Mouse (Mus musculus) splenic B cell, adult 2 months (primary cell): ENCODE data around the gene Ap3d1.
A peak's percentile ranks its signal among the peaks of the same experiment; 100 is the strongest.

ENCODE experiments used
- DNase-seq: peaks from one replicate; pipeline ENCODE4 v3.0.0-alpha.2; 2011; ENCODE audit warnings: low read depth, low spot score
- H3K27me3 ChIP-seq: 2 replicates; pipeline ENCODE4 v1.6.1; 2012; ENCODE audit warnings: mild to moderate bottlenecking, low read length, moderate library complexity, mixed read lengths; ENCODE audit not compliant: control insufficient read depth, poor library complexity, insufficient read depth, severe bottlenecking
- H3K36me3 ChIP-seq: 2 replicates; pipeline ENCODE4 v1.6.1; 2012; ENCODE audit warnings: mild to moderate bottlenecking, low read length, moderate library complexity, mixed read lengths; ENCODE audit not compliant: control insufficient read depth, poor library complexity, insufficient read depth, severe bottlenecking

Ap3d1 gene

DNA sequence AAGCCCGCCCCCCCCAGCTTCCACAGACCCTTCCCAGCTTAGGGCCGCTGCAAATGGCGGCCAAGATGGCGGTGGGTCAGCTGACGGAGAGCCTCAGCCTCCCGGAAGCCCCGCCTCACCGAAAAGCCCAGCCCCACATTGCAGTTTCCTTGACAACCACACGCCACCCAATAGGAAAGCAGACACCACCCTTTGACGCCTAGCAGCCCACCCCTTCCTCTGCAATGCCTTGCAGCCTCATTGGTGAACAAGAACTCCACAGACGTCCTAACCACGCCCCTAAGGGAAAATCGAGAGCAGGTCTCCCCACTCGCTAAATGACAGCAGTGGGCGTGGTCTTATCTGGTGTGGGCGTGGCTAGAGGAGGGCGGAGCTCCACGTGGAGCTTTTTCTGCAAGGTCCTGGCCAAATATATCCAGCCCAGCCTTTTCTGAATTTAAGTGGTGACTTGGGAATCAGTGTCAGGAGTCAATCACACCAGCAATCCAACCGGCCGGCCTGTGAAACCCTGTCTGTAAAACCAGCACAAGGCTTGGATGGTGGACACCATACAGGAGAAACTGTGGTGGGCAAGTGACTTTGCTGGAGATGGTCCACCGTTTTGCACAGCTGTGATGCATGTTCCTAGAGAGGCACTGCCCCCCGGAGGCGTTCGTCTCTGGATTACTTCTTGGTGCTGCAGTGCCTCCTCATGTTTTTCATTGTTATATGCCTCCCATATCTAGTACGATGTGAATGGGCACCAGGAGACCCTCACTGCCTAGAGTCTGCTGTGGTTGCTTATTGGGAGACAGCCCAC lies at the start of gene Ap3d1:
Gene Ap3d1 (minus strand): TSS at position 85 of the 799 bp plus-strand sequence.
- Histone ChIP-seq H3K36me3 (no peaks in the 10 kb centered on the region), H3K27me3 (no peaks in the 10 kb centered on the region)
- DNase-seq = peak; percentile 100

DNA sequence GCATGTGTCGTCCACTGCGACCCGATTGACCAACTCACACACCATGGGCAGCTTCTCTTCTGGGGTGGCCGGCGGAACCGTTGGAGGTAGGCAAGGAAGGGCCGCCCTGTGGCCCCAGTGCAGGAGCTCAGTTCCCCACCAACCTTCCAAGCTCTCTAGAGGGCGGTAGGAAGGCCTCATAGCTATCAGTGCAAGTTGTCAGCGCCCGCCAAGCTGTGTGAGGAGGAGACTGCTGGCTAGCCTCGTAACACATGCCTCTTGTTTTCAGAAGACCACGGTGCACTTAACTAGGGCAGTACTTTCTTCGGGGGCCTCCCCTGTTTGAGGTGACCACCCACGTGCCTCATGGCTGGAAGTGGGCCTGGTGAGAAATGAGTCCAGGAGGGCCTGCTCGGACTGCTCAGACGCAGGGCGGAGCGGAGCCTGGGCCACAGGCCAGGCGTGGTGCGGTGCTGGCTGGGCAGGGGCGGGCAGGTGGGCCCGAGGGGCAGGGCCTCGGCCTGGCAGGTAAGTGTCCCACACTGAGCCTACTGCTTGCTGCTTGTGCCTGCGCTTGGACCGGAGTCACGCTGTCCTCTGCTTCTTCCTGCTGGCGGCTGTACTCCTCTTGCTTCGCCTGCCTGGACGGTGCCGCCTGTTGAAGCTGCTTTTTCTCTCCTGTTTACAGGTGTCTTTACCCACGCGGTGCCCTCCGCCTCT lies 49.6 kb upstream of the Ap3d1 start:
- Histone ChIP-seq H3K36me3 (peaks cover 7% of the 10 kb centered on the region), H3K27me3 (no peaks in the 10 kb centered on the region)
- no peak for DNase-seq

DNA sequence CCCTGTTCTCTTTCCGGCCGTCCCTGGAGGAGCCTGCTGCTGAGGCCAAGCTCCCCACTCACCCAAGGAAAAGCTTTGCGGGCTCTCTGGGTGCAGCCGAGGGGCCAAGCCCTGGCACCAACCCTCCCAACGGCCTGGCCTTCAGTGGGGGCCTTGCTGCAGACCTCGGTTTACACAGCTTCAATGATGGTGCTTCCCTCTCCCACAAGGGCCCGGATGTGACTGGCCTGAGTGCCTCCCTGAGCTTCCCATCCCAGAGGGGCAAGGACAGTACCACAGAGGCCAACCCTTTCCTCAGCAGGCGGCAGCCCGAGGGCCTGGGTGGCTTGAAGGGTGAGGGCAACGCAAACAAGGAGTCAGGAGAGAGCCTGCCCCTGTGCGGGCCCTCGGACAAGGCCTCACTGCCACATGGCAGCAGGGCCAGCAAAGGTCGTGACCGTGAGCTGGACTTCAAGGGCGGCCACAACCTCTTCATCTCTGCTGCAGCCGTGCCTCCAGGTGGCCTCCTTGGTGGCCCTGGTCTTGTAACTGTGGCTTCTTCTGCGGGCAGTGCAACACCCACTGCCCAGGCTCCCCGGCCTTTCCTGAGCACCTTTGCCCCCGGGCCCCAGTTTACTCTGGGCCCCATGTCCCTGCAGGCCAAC lies 48.8 kb upstream of the Ap3d1 start:
- Histone ChIP-seq H3K27me3 (no peaks in the 10 kb centered on the region), H3K36me3 (peaks cover 7% of the 10 kb centered on the region)
- DNase-seq = no peak

DNA sequence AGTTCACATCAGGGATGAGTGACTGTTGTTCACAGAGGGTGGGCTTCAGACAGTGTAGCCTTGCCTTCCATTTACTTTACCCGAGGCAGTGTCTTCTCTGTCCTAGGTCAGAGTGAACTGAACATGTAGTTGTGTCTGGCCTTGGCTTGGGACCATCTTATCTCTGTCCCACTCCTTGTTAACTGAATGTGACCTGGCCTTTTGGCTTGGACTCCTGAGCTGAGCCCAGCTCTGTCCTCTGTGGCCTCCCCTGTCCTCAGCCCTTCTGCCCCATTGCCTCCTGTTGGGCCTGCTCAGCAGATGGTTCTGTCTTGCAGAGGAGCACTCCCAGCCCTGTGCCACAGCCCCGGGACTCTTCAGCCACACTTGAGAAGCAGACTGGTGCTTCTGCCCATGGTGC lies 45.5 kb upstream of the Ap3d1 start:
- Histone ChIP-seq H3K27me3 (no peaks in the 10 kb centered on the region), H3K36me3 (peaks cover 11% of the 10 kb centered on the region)
- no peak for DNase-seq

DNA sequence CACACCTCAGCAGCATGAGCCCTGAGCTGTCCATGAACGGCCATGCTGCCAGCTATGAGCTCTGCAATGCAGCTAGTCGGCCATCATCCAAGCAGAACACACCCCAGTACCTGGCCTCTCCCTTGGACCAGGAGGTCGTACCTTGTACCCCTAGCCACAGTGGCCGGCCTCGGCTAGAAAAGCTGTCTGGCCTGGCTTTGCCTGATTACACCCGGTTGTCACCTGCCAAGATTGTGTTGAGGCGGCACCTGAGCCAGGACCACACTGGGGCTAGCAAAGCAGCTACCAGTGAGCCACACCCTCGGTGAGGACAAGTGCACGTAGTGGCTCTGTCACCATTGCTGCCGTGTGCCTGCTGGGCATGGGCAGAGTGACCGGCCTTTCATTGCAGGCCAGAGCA lies 43.9 kb upstream of the Ap3d1 start:
- DNase-seq = no peak
- peaks cover 11% of the 10 kb centered on the region for H3K36me3 ChIP-seq
- no peaks in the 10 kb centered on the region for H3K27me3 ChIP-seq

DNA sequence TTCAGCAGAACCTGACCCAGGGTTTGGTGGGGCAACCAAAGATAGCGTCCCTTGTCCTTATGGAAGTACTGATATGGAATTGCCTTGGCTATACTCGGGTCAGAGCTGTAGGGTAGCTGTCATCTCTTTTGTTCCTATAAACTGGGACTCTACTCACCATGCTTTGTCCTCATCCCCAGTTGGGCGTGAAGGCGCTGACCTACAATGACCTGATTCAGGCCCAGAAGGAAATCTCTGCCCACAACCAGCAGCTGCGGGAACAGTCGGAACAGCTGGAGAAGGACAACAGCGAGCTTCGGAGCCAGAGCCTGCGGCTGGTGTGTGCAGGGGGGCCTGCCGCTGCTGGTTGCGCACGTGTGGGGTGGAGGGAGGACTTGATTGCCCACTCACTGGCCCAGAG lies 42.8 kb upstream of the Ap3d1 start:
- H3K27me3 ChIP-seq = no peaks in the 10 kb centered on the region
- no peak for DNase-seq

DNA sequence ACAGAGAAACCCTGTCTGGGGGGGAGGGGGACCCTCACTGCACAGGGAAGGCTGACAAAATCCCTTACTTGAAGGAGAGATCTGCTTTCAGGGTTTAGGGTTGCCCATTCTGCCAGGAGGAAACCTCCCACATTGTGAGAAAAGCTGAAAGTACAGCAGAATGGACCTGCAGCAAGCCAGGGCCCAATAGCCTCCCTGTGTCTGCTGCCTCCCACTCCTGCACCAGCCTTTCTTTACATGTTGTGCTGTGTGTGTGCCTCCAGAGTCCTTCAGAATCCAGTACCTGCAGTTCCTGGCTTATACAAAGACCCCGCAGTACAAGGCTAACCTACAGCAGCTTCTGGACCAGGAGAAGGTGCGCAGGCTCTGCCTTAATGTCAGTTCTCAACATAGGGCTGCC lies 42.2 kb upstream of the Ap3d1 start:
- H3K36me3 ChIP-seq = peaks cover 7% of the 10 kb centered on the region
- no peaks in the 10 kb centered on the region for H3K27me3 ChIP-seq
- no peak for DNase-seq

More for the DNA sequence above, 42.8 kb upstream of the Ap3d1 start:
- peaks cover 9% of the 10 kb centered on the region for H3K36me3 ChIP-seq

DNA sequence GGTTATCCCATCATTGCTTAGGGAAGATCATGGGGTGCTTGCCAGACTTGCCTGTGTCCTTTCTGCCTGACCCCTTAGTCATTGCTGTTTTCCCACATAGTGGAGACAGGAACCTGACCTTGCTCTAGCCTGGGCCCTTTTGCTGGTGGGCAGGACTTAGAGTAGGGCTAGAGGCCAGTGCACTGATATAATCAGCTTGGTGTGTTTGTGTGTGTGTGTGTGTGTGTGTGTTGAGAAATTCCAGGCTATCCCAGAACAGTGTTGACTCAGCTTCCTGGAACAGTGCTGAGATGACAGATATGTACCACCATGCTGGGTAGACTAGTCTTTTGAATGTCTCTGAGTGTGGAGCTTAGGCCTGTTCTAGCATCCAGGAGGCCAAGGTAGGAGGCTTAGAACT lies 37.5 kb upstream of the Ap3d1 start:
- no peak for DNase-seq
- no peaks in the 10 kb centered on the region for H3K27me3 ChIP-seq
- peaks cover 7% of the 10 kb centered on the region for H3K36me3 ChIP-seq

DNA sequence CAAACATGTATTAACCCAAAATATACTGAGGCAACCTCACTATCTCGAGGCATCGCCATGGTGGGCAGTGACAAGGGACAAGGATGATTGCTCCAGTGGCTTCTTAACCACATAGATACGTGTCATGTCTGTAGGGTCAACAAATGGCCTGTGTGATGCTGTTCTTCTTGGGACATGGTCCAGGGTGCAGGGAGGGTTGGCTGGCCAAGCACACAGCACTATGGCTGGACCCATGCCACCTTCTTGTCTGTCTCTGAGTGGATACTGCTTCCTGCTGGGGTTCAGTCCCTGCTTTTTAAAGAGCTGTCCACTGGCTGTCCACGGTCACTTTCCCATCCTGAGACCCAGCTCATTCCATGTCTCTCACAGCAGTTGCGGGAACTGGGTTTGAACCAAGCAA lies 35.1 kb upstream of the Ap3d1 start:
- no peak for DNase-seq
- no peaks in the 10 kb centered on the region for H3K27me3 ChIP-seq
- H3K36me3 ChIP-seq = peaks cover 19% of the 10 kb centered on the region

DNA sequence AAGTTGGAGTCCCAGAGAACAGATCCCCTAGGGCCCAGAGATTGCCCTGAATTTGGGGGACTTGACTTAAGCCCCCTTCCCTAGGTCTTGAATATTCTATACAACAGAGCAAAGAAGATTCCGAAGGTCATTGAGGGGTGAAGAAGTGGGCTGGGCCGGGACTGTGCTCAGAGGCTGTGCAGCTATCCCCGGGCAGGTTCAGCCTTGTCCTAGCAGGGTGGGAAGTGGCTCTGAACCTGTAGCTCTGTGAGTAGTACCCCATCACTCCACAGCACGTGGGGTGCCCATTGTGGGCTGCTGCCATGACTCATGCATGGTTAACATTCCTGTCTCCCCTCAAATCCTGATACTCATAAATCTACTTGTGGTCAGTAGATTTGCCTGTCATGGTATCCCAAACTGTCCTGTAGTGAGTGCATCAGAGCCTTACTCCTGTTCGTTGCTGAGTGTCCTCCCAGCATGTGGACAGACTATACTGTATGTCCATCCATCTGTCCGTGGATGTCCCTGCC lies 34.4 kb upstream of the Ap3d1 start:
- no peak for DNase-seq
- Histone ChIP-seq H3K27me3 (no peaks in the 10 kb centered on the region), H3K36me3 (peaks cover 18% of the 10 kb centered on the region)

DNA sequence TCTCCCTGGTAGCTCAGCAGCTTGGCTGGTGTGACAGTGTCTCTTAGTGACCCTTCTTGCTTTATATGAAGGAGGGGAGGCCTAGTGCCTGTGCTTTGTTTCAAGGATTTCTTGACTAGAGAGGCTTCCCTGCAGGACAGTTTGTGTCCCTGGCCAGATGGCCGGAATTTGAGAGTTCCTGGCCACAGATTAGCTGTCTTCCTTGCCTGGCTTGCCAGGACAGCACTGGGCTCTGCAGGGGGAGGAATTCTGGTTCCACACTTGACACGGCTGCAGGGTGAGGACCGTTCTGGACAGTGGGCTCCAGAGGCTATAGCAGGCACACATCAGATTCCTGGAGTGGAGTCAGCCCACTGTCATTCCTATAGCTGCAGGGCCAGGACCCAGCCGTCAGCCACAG lies 33.7 kb upstream of the Ap3d1 start:
- Histone ChIP-seq H3K36me3 (peaks cover 19% of the 10 kb centered on the region), H3K27me3 (no peaks in the 10 kb centered on the region)
- DNase-seq = no peak

DNA sequence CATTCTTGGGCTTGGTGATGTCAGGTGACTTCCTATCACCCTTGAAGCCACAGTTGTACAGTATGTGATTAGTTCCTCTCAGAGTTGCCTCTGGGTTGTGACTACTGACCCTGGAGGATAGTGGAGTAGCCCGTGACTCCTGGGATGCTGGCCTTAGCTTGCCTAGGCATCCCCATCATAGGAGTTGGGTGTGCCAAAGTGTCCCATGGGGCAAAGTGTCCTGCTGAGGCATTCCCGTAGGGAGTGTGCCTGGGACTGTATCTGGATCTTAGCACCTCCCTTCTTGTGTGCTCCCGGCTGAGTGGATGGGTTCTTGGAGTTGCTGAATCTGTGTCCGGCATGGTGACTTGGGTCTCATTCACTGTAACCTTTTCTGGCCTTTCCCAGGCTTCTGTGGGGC lies 32.9 kb upstream of the Ap3d1 start:
- peaks cover 19% of the 10 kb centered on the region for H3K36me3 ChIP-seq
- no peak for DNase-seq
- no peaks in the 10 kb centered on the region for H3K27me3 ChIP-seq

DNA sequence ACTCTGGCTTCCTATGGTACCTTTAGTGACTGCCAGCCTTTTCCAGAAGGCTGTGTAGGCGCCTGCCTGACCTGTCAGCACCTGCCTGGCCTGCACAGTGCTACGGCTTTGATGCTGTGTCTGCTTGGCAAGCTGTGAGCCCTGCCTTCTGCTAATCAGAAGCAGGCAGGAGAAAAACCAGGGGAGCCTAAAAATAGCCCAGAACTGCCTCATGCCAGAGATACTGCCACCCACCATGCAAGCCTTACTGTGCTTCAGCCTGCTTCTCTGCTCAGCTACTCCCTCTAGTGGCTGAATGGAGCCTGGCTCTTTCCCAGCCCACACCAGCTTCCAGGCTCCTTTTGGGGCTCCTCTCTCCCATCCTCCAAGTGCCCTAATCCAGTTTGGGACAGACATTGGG lies 32.5 kb upstream of the Ap3d1 start:
- peak; percentile 78 for DNase-seq
- peaks cover 19% of the 10 kb centered on the region for H3K36me3 ChIP-seq

DNA sequence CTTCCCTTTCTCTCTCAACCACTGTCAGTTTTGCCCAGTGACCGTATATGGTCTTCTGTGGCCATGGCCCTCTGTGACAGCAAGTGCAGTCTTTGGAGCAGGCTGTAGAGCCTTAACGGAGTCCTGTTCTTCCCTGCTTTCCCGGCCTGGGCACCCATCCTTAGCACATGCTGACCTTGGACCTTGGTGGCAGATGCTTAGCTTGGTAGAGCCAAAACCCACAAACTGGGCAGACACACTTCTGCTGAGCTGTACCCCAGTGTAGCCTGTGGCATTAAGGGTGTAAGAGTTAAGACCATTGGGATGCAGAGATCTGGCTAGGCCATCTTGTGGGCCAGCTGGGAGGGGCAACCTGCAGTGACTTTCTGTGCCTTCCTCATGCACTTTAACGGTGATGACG lies 31.8 kb upstream of the Ap3d1 start:
- DNase-seq = no peak
- no peaks in the 10 kb centered on the region for H3K27me3 ChIP-seq
- H3K36me3 ChIP-seq = peaks cover 19% of the 10 kb centered on the region

More for the DNA sequence above, 32.5 kb upstream of the Ap3d1 start:
- H3K27me3 ChIP-seq = no peaks in the 10 kb centered on the region

DNA sequence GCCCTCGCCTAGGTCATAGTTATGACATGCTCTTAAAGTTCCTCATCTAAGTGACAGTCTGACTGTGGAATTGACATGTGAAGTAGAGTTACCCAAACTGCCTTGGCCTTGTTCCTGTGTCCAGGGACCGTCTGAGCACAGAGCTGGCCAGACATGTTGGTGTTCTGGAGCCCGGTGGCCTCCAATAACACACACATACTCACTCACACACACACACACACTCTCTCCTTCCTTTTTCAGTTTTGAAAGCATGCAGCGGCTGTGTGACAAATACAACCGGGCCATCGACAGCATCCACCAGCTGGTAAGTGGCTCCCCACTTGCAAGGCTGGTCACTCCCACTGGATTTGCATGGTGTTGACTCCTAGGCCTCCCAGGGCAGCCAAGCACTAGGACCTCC lies 26.3 kb upstream of the Ap3d1 start:
- Histone ChIP-seq H3K27me3 (no peaks in the 10 kb centered on the region), H3K36me3 (peaks cover 20% of the 10 kb centered on the region)
- no peak for DNase-seq
